Mouse (Mus musculus): ENCODE results near the gene Ccin.

DNA sequence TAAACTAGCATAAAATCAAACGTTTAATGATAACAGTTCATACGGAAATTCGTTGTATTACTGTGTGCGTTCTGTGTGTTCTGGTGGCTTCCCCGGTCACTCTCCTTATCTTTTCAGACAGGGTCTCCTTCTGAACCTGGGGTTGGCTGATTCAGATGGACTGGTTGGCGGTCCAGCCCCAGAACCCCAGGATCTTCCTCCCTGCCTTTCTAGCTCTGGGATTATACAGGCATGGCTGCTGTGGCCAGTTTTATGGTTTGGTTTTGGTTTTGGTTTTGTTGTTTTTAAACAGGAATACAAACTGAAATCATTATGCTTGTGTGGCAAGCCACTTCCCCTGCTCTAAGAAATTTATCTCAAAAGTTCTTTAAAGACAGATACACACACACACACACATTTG is 23.1 kb upstream of the Ccin start:
- TF ChIP-seq CTCF (IDR thresholded peaks at IDR 0.05) (no peak), EP300 (IDR thresholded peaks at IDR 0.05; ENCODE audit: insufficient read depth, low read depth, low read length) (no peak)

All from heart, adult 2 months (tissue).